Mouse (Mus musculus) embryonic fibroblast, embryonic 13.5 days (primary cell): ENCODE measurements around the gene Zkscan8.

Experiments used
- CTCF ChIP-seq: IDR thresholded peaks from 2 replicates; pipeline ENCODE4 v1.5.1; 2011; ENCODE audit warnings: mild to moderate bottlenecking, control low read depth, low read length, moderate library complexity, borderline replicate concordance; ENCODE audit not compliant: insufficient read depth
- POLR2A ChIP-seq: IDR thresholded peaks from 2 replicates; pipeline ENCODE4 v1.6.1; 2011; ENCODE audit warnings: low read depth, mild to moderate bottlenecking, control low read depth, low read length, moderate library complexity

DNA sequence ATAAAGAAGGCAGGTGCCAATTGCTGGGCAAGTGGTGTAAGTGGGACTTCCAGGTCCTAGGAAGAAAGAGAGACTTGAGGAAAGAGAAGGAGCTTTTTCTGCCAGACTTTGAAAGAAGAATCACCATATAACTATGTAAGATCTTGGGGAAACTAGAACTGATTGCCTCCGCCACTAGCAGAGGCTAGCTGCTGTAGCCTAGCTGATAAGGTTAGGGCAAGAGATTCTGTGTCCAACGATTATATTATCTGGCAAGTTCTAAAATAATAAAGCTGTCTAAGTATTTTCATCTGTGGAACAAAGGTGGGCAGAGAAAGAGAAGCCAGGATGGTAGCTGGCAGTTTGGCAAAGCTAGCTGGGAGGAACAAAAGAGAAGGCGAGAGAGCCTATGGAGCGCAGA is 58.5 kb downstream of the Zkscan8 start:
- TF ChIP-seq CTCF (no peak), POLR2A (no peak)
